Mouse (Mus musculus) urinary bladder, adult 18-20 months (tissue): ENCODE data around the gene Tmc4.

Experiments
- DNase-seq, 2 experiments: peaks; one replicate each; pipeline ENCODE4 v3.0.0; 2022; ENCODE audit warnings: low spot score in 2 of 2, mixed read lengths in 2 of 2

Tmc4 gene

DNA sequence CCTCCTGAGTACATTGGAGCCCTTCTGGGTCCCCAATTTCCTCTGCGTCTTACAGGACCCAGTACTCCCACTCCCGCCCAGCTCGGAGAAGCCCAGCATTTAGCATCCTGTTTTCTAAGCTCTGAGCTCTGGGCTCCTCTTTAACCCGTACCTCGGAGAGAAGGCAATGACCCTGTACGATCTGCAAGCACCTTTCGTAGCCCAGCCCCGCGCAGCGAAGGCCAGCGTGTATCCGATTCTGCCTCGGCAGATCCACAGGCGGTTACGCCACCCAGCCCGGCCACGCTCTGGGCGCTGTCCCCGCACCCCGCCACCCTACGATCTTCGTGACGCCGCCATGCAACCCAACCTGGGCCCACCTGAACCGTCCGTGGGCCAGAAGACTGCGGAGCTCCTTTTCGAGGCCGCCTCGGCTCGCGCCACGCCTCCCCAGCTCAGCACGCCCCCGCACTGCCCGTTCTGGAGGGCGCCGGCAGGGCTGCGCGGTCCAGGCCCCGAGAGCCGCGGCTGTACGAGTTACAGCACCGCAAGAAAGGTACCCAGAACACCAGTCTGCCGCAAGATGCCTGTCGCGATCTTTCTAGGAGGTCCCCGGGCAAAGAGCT lies 15.1 kb upstream of the Tmc4 start, which contains the start of gene Tsen34:
TSS of gene Tsen34 (plus strand) at position 482 of the 605 bp plus-strand sequence.
- no peak for DNase-seq

DNA sequence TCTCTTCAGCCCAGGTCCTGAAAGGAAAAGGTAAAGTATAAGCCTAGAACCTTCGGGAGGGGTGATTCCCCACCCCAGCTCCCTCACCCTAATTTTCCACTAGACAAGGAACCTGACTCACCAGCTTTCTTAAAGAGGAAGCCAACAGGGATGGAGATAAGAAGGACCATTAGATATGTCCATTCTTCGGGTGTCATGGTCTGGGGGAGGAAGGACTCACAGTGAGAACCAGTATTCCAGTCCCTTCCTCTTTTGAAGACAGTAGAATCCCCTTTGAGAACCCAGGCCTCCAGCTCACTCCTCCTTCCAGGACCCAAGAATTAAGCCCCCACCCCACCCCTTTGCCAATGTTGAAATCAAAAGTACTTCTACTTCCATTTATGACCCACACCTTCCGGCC lies 14.6 kb upstream of the Tmc4 start:
- DNase-seq, result no peak

DNA sequence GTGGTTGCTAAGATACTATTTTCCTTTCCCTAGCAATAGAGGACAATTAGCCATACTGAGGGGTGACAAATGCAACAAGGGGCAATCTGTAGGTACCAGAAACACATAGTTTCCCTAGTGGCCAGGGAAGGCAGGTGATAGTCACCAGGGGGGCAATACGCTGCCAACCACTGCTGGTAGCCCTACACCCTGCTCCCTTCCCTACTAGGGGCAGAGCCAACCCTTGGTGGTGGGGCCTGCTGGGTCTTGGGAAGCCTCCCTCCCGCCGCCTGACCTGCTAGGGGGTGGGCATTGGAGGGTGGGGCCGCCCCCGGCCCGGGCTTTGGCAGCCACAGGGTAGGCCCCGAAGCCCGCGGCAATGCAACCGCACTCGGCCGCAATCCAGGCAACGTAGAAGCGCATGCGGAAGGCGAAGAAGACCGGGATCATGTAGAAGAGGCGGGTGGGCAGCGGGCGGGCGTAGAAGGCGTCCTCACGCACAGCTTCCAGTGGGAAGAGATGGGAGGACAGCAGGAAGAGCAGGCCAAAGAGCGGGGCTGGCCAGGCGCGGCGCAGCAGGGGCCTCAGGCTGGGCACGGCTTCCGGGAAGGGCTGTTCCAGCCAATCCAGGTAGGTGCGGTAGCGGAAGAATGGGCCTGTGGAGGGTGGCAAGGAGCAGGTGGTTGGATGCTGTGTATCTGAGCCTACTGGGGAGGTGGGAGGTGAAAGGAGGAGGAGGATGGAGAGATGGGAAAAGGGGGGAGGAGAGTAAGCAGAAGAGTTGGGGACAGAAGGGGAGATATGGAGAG lies 8.2 kb upstream of the Tmc4 start:
- no peak for DNase-seq

DNA sequence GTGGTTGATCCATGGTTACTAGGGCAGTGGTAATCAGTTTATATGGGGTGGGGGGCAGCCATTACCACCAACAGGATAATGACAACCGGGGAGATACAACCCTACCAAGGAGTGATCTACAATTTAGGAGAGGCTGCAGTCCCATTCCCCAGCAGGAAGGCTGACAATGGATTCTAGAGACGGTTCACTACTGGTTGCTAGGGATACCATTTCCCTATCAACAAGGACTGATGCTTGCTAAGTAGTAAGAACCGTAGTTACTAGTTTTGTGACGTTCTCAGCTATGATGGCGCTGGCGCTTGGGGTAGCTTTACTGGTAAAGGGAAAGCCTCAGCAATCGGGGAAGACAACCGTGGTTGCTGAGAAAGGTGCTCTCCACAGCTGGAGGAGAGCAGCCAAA lies 7.3 kb upstream of the Tmc4 start:
- no peak for DNase-seq

DNA sequence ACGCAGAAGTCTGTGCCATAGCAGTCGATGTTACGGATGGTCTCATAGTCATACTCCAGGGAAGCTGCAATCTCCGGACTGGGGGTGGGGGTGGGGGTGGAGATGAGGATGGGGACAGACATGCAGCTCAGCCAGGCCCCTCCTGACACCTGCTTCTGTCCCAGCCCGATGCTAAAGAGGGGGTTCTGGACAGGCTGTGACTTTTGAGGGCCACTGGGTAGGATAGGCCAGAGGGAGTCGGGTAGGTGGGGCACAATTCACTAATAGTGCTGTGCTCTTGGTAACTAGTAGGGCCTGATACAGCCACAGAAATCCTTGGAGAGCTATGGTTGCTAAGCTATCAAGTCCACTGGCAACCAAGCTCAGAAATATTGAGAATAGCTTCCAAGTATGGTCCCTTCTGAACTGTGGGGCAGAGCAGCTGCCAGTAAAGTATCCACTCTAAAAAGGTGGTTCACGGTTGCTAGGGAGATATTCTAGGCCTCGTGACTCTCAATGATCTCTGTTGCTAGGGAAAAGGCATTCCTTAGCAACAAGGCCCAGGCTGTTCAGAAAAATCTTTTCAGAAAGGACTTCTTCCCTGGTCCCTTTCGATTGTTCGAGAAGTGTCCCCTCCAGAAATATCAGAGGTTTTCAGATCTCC lies 6.7 kb upstream of the Tmc4 start:
- DNase-seq, result no peak

DNA sequence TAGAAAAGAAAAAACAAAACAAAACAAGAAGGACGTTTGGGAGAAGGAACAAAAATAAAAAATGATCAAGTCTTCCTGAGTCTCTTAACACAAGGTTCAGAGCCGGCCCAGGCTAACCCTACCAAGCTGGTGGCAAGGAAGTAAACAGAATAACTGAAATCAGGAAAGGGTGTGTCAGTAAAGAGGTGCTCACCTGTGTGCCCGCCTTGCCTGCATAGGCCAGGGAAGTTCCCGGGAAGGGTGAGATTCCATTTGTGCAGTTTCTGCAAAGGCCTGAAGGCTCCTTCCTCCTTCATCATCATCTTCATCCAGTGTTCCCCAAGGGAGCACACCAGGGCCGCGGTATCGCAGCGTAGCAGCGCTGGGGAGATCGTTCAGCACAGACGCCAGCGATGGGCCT lies 982 bp downstream of the Tmc4 start:
- DNase-seq, result peak in 1 of 2 experiments; percentile 18

DNA sequence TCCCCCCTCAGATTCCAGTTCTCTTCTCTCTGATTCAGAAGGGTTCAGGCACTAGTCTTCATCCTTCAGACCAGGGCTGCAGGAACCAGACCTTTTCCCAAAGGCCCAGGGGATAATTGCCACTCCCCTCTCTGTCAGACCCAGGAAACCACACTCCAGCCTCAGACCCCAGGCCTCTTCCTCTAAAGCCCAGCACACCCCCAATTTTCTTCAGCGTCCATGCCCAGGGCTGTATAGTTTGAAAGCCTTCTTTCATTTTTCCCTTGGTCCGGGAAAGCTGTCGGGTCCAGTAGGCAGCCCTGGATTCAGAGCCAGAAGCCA lies 2.2 kb downstream of the Tmc4 start:
- no peak for DNase-seq

DNA sequence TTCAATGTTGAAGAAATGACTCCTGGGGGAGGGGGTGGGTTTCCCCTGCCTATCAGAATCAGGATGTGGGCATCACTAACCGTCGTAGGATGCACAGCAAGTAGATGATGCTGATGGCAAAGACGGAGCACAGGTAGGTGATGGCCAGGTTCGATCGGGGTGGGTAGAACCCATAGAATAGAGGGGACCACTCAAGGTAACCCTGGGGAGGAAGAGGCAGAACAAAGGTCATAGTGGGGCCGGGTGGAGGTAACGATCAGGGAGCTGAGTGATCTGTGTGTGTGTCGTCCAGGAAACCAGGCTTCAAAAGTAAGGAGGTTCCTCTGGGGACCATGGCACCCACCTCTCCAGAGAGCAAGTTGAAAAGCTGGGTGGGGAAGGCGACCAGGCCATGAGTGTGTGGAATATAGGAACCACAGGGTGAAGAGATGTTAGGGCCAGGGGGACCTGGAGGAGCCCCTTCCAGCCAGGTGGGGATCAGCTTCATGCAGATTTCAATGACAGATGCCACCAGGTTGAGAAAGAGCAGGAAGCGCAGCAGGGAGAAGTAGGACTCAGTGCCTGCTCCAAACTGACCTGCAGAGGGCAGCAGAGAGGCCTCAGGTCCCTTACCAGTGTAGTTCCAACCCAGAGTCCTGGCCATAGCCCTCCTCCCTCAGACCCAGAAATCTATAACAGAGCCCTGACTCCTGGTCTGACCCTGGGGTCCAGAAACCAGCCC lies 2.7 kb downstream of the Tmc4 start:
- DNase-seq, result peak; percentile 60 to 64

DNA sequence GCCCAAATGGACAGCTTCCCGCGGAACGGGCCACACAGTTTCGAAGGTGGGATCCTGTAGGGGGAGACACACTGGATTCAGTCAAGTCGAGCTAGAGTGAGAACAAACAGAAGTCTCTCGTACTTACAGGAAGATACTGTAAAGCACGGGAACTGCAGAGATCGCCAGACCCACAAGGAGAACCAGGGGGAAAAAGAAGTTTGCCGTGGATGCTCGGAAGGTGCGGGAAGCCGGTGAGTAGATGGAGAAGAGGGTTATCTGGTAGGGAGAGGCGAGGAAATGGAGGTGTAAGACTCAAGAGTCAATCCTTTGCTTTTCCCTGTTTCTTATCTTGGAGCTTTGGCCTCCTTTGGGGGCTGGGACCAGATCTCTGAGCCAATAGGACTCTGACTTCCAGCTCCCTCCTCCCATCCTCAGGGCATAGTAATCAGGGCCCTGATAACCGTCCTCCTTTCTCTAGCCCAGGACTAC lies 10.4 kb downstream of the Tmc4 start:
- DNase-seq, result no peak

DNA sequence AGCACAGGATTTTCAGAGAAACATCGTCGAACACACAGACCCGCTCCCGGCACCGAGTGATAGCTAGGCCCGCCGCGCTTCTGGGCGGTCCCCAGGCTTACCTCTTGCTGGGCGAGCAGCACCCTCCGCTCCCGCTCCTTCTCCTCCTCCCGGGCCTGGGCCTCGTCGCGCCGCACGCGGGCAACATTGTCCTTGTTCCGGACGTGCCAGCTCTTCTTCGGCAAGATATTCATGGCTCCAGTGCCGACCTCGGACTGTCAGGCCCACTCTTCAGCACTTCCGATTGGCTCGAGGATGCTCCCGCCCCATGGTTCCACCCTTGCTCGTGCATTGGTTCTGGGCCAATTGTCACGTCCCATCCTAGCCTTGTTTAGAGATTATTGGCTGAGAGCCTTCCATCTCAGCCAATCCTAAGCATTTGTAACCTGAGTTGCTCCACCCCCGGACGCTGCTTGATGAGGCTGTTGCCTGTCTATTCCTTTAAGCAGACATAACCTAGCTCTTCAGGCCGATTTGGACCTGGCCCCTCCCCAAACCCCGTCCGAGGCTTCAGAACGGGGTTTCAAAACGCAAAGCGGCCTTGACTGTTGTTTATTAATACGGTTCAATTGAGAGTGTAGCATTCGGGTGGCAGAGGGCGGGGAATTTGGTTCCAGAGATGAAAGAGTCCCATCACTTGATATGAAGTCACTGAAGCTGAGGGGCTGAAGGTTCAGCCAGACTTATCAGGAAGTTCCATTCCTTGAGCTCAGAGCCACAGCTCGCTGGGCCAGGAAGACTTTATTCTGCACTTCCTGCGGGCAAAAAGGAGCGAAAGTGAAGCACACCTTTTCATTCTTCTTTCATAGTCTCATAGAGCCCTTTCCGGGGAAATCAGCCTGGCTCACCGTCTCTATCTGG lies 11.9 kb downstream of the Tmc4 start, which contains the start of gene Leng1:
TSS of gene Leng1 (minus strand) at position 626 of the 900 bp plus-strand sequence.
- peak; percentile 89 to 96 for DNase-seq

DNA sequence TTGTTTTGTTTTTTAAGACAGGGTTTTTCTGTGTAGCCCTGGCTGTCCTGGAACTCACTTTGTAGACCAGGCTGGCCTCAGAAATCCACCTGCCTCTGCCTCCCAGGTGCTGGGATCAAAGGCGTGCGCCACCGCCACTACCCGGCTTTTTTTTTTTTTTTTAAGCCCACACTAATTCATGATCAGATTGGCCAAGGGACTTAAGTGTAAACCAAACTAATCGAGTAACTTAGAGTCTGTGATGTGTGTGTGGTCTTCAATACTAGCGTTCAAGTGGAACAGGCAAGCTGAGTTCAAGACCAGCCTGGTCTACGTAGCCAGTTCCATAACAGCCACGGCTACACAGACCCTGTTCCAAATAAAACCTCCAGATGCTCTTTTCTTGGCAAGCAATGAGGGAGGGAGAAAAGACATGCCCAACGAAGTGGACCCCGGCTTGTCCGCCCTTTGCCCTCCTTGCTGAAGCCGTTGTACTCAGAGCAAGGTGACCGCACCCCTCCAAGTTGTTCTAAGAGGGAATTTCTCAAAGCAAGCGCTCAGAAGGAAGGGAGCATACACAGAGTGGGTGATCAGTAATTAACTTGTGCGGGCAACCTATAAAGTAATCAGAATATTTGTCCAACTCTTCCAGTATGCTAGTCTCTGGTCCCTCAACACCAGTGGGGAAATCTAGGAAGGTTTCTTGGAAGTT lies 12.7 kb downstream of the Tmc4 start:
- no peak for DNase-seq

DNA sequence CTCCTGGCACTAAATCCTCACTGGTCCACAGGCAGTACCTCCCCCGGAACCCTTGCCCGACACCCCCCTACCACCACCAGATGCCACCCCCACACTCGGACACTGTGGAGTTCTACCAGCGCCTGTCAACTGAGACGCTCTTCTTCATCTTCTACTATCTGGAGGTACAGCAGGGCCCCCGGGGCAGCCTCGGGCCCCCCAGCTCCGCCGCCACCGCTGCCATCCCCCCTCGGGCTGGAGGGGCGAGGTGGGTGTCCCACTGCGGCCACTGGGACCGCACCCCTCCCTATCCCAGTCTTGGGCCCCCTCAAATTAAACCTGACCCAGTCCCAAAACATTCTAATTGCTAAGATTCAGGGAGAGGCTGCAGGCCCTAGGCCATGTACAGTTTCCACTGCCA lies 18.8 kb downstream of the Tmc4 start:
- no peak for DNase-seq

DNA sequence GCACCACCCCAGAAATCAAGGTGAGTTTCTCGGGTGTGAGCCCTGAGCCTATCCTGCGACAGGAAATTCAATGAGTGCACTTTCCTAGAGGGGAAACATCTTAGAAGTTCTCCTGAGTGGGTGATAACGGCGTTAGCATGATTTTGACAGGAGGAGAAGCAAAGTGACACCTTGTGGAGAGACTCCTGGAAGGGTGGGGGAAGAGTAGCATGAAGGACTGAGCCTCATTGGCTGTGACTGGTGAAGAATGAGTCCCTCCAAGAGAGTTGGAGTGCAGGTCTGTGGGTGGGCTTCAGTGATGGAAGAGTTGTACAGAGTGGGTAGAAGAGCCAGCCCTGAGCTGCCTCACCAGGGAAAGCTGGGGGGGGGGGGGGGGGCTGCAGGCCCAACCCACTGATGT lies 20.4 kb downstream of the Tmc4 start:
- DNase-seq, result no peak

DNA sequence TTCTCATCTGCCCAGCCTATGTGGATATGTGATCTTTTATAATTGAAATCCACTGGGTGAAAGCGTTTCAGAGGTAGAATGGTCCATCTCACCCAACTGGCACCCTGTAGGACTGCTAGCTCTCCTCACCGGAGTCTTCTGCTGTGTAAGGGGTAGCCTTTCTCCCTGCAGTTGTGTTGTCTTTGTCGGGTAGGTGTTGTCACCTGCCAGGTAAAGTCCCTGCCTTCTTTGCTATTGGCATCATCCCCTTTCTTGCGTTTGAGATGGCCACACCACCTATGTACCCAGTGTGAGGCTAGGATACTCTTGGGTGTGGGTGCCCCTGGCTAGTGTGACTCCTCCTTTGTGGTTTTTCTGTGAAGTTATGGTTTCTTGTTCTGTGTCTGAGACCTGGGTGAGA lies 30.7 kb downstream of the Tmc4 start:
- no peak for DNase-seq

DNA sequence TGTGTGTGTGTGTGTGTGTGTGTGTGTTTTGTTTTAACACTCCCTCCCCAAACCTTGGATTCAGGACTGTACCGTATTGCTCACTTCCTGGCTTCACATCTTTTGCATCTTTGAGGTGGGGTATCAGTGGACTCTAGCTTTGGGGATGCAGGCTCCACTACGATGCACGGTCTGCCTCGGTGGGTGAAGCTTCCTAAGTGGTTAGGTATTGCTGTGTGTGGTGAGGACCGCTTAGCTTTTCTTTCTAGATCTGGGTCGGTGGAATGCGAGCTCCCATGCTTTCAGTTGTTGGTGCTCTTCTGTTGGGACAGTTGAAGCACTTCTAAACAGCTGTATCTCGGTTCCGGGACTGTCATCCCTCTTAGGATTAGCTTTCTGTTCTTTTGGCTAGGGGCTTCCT lies 31.2 kb downstream of the Tmc4 start:
- no peak for DNase-seq

DNA sequence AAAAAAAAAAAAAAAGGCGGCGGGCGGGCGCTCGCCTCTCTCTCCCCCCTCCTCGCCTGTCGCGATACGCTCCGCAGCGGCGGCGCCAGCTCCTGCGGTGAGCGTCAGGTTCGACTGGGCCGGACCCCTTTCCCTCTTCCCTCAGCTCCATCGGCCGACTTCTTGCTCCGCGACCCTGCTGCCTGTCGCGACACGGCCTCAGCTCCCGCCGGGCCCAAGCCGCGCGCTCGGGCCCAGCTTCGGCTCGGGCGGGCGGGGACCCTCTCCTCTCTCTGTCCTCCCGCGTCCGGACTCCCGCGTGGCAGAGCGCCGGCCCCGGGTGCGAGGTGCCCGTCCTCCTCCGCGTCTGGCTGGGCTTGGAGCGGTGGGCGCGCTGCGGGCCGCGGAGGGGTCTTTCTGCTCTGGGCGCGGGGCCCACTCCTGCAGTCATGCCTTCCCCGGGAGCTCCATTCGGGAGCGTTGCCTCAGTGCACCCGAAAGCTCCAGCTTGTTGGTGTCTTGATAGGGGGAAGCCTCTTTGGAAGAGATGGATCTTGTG lies 31.8 kb downstream of the Tmc4 start:
- no peak for DNase-seq

DNA sequence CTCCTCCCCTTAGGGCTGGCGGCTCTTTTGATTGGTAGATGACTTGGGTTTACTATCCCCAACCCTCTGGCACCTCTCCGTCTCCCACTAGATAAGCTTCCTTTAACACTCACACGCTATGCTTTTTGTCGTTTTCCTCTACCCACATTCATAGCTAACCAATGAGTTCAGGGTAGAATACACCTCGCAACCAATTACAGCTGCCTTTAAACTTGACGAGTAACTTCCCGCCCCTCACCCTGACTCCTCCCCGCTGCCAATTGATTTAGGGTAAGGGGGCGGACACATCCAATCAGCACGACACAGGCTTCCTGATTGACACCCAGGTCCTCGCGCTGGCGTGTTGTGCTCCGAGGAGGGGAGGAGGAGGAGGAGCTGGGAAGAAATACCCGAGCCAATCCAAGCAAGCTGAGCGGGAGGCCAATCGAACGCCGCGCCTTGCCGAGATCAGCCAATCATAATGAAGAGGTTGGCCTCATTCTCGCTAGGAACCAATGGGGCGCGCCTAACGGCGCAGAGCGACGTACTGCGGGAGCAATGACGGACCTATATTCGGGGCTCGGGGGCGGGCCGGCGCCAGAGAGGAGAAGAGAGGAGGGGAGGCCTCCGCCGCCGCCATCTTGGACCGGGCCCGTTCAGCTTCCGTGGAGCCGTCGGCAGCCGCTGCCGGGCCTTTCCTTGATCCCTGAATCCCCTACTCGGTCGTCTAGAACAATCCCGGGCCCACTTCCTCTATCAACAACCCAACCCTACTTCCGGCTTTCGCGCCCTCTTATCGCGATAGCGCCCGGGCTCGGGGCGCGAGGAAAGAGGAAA lies 32.5 kb downstream of the Tmc4 start, which contains the start of gene Cnot3:
TSS of gene Cnot3 (plus strand) at position 597 of the 816 bp plus-strand sequence.
- DNase-seq, result peak; percentile 91 to 99

DNA sequence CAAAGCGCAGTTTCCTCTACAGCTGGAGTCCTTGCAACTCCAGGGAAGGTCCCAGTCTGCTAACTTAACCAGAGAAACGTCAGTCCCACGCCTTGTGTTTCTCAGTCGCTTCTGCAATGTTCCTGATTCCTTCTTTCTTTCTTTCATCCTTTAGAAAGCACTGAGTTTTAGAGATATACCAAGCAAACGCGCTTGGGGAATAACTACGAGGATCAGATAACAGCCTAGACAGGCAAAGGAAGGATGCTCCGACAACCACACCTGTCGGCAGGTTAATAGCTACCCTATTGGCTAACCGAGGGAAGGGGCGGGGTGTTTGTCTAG lies 33.0 kb downstream of the Tmc4 start:
- DNase-seq, result peak in 1 of 2 experiments; percentile 93

DNA sequence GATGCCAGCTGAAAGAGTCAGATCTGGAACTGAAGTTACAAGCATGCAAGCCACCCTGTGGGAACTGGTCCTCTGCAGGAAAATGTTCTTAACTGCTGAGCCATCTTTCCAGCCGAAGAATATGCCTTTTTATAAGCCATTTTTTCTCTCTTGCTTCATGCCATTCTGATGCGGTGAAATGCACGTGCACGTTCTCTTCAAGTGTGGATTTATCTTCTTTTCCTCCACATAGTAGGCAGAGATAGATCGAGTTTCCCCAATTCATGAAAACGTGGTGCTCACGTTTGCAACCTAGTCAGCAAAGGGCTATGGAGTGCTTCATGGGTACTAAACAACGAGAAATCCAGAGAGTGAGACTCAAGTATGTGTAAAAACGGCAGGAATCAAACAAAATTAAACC lies 33.5 kb downstream of the Tmc4 start:
- DNase-seq, result no peak

DNA sequence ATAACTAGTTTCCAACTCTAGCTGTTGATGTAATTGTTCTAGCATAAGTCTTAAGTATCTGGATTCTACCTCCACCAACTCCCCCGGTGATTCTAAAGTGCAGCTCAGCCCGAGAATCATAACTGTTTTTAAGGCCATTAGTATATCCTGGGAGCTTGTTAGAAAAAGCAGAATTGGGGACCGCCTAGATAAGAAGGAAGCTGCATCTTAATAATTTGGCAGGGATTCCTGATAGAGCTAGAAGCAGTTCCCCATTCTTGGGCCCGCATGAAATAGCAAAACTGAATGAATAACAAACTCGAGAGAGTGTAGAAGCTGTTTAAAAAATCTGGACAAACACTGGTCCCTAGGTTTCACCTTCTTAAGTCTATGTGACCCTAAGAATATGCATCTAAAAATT lies 33.9 kb downstream of the Tmc4 start:
- no peak for DNase-seq
